Mouse (Mus musculus) testis, adult 2 months (tissue): ENCODE data around the gene Xcl1.

ENCODE experiments used
- CTCF ChIP-seq: fragments of 200-500 bp; IDR thresholded peaks from 2 replicates; pipeline ENCODE4 v1.5.1; 2012; ENCODE audit warnings: low read depth, mild to moderate bottlenecking, inconsistent platforms, low read length, moderate library complexity; ENCODE audit not compliant: control insufficient read depth, insufficient read depth, insufficient replicate concordance
- POLR2A ChIP-seq: fragments of 200-500 bp; IDR thresholded peaks from 2 replicates; pipeline ENCODE4 v1.6.1; 2012; ENCODE audit warnings: low read depth, mild to moderate bottlenecking, inconsistent platforms, low read length, moderate library complexity; ENCODE audit not compliant: control insufficient read depth

DNA sequence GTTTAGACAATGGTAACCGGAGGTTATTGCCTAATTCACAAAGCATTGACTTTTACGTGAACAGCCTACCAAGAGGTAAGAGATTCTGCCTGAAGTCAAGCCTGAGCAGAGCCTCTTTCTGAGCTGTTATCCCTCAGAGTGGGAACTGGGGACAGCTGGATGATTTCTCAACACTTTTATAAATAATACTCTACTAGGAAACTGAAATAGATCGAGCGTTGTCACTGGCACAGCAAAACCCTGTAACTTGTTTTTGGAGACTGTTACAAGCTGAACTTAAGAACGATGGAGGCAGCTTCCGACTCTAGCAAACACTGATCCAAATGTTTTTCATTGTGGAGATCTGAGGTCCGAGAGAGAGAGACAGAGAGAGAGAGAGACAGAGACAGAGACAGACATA, 4.2 kb downstream of the Xcl1 start:
- TF ChIP-seq POLR2A, result no peak
- no peak for TF ChIP-seq CTCF
